Mouse (Mus musculus): ENCODE measurements around the gene Lrrc29. TPM values are rescaled to one million over a fixed set of nuclear protein-coding genes. Genes with fewer than 3 reads are reported as not detected.
A peak's percentile ranks its signal among the peaks of the same experiment; 100 is the strongest.

The Lrrc29 gene
- total and polyA plus RNA-seq, 2 experiments from 2014 or later = 1.5 to 5.8 TPM

GRCm38 (mm10) chr8:105264024-105264982 is 61.8 kb downstream of the Lrrc29 start, which contains the start of the genes Tradd and Fbxl8:
TSS of gene Tradd (minus strand) at chr8:105264609.
TSS of gene Fbxl8 (plus strand) at chr8:105264648.
- H3K4me1 ChIP-seq (ENCODE audit: control insufficient read depth, insufficient read depth) = peaks cover 24% of the 10 kb centered on the region
- peak within 1 kb of the TSS; percentile 55 for H3K9ac ChIP-seq (replicated peaks; ENCODE audit: low read depth, low read length)
- DNase-seq (ENCODE audit: low spot score) (peak; percentile 67), ATAC-seq (ENCODE audit: insufficient read depth, low read depth) (peak; percentile 66)
- peak within 1 kb of the TSS; percentile 94 for H3K4me2 ChIP-seq (ENCODE audit: low read depth, low read length)
- H3K36me3 ChIP-seq (replicated peaks; ENCODE audit: control insufficient read depth, insufficient read depth, low read length) = 0 out of 2 replicates have a peak, but pooled peaks cover 4% of the 10 kb centered on the region
- no peak for TF ChIP-seq CTCF (IDR thresholded peaks at IDR 0.05; ENCODE audit: low read depth)
- TF ChIP-seq EP300 (IDR thresholded peaks at IDR 0.05; ENCODE audit: low read depth) = no peak
- H3K4me3 ChIP-seq (ENCODE audit: low read depth, low read length) = peak within 1 kb of the TSS; percentile 74
- H3K27me3 ChIP-seq (ENCODE audit: control insufficient read depth, insufficient read depth, low read length) = peaks cover 9% of the 10 kb centered on the region
- no peaks in the 10 kb centered on the region for H3K9me3 ChIP-seq (replicated peaks; ENCODE audit: control insufficient read depth, low read length)
- H3K27ac ChIP-seq (ENCODE audit: low read depth) = no peak within 1 kb of the TSS
- WGBS = under 1% methylated on average over 54 of the region's 54 CpGs

DNA sequence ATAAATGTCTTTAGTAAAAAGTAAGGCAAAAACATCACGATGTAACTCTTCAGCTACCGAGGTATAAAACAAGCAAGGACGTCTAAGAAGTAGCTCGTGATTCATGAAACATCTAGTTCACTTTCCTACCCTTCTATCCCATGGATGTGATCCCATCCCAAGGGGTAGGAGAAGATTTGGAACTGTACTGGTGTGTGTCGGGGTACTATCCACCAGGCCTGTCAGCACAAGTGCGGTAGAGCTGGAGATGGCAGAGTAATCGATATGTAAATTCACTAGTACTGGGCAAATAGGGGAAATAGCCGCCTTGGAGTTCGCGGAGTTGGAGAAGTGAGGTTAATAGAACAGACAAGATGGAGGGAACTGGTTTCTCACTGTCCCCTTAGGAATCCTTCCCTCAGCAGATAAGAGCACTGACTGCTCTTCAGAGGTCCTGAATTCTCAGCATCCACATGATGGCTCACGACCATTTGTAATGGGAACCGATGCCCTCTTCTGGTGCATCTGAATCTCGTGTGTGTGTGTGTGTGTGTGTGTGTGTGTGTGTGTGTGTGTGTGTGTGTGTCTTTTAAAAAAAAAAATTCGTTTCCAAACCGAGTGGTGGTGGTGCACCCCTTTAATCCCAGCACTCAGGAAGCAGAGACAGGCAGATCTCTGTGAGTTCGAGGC is 62.7 kb downstream of the Lrrc29 start:
- H3K9ac ChIP-seq (replicated peaks; ENCODE audit: low read depth, low read length) = no peak overlapping the region
- peaks cover 13% of the 10 kb centered on the region for H3K27me3 ChIP-seq (ENCODE audit: control insufficient read depth, insufficient read depth, low read length)
- DNase-seq (ENCODE audit: low spot score) = no peak
- H3K27ac ChIP-seq (ENCODE audit: low read depth) = no peak overlapping the region
- no peaks in the 10 kb centered on the region for H3K9me3 ChIP-seq (replicated peaks; ENCODE audit: control insufficient read depth, low read length)
- TF ChIP-seq CTCF (IDR thresholded peaks at IDR 0.05; ENCODE audit: low read depth) = peak; percentile 9; the same call in 1 of the 2 replicates
- TF ChIP-seq EP300 (IDR thresholded peaks at IDR 0.05; ENCODE audit: low read depth) = no peak
- no peak overlapping the region; the same call in 1 of the 2 replicates for H3K4me3 ChIP-seq (ENCODE audit: low read depth, low read length)
- H3K4me1 ChIP-seq (ENCODE audit: control insufficient read depth, insufficient read depth) = peaks cover 24% of the 10 kb centered on the region
- WGBS = 40% methylated on average over 16 of the region's 16 CpGs
- no peak for ATAC-seq (ENCODE audit: insufficient read depth, low read depth)
- 0 out of 2 replicates have a peak overlapping the region, but pooled peaks have one; percentile 94 for H3K4me2 ChIP-seq (ENCODE audit: low read depth, low read length)
- peaks cover 4% of the 10 kb centered on the region; the same call in 1 of the 2 replicates for H3K36me3 ChIP-seq (replicated peaks; ENCODE audit: control insufficient read depth, insufficient read depth, low read length)

MicroRNAs within 50 kb of the gene (microRNA counts, 519-probe panel; counts per million panel counts)
- microRNA mmu-miR-328 = 4,291 counts per million, percentile 54 among the panel's probes with 10 or more counts

Small RNA genes within 50 kb of the gene (microRNA-seq; reads per million reads assigned to microRNA genes)
- not detected for gene Gm27320
- 638 reads per million, percentile 75 among the genes with 10 or more reads in this experiment for gene Mir328

Other genes with a start within 250 kb of the Lrrc29 start
- 0.50 and 1.7 TPM in 2 replicates for gene Ces3b, start 242.5 kb downstream of the Lrrc29 start, total RNA-seq (2014; rRNA removed; ENCODE audit: low replicate concordance)
- 0.16 and 0.34 TPM in 2 replicates for gene Ces3b, start 242.5 kb downstream of the Lrrc29 start, polyA plus RNA-seq (2015; fragmentation: Nextera tagmentation; extraction: Ambion mirVana)
- gene Ces4a, start 194.5 kb downstream of the Lrrc29 start, total RNA-seq (2014; rRNA removed; ENCODE audit: low replicate concordance) = not detected in 2 replicates
- gene Ces4a, start 194.5 kb downstream of the Lrrc29 start, polyA plus RNA-seq (2015; fragmentation: Nextera tagmentation; extraction: Ambion mirVana) = not detected in 2 replicates
- 50.0 and 70.0 TPM in 2 replicates for gene Cbfb, start 155.6 kb downstream of the Lrrc29 start, total RNA-seq (2014; rRNA removed; ENCODE audit: low replicate concordance)
- gene Cbfb, start 155.6 kb downstream of the Lrrc29 start, polyA plus RNA-seq (2015; fragmentation: Nextera tagmentation; extraction: Ambion mirVana) = 26.8 and 27.0 TPM in 2 replicates
- 27.1 and 30.4 TPM in 2 replicates for gene D230025D16Rik, start 101.1 kb downstream of the Lrrc29 start, total RNA-seq (2014; rRNA removed; ENCODE audit: low replicate concordance)
- gene D230025D16Rik, start 101.1 kb downstream of the Lrrc29 start, polyA plus RNA-seq (2015; fragmentation: Nextera tagmentation; extraction: Ambion mirVana) = 14.3 and 15.2 TPM in 2 replicates
- gene B3gnt9, start 71.1 kb downstream of the Lrrc29 start, total RNA-seq (2014; rRNA removed; ENCODE audit: low replicate concordance) = 6.0 and 9.7 TPM in 2 replicates
- 7.3 and 7.7 TPM in 2 replicates for gene B3gnt9, start 71.1 kb downstream of the Lrrc29 start, polyA plus RNA-seq (2015; fragmentation: Nextera tagmentation; extraction: Ambion mirVana)
- 9.0 and 10.4 TPM in 2 replicates for gene Tradd, start 61.7 kb downstream of the Lrrc29 start, total RNA-seq (2014; rRNA removed; ENCODE audit: low replicate concordance)
- gene Tradd, start 61.7 kb downstream of the Lrrc29 start, polyA plus RNA-seq (2015; fragmentation: Nextera tagmentation; extraction: Ambion mirVana) = 16.7 and 17.6 TPM in 2 replicates
- gene Fbxl8, start 61.6 kb downstream of the Lrrc29 start, total RNA-seq (2014; rRNA removed; ENCODE audit: low replicate concordance) = 1.5 and 6.4 TPM in 2 replicates
- 3.6 and 4.3 TPM in 2 replicates for gene Fbxl8, start 61.6 kb downstream of the Lrrc29 start, polyA plus RNA-seq (2015; fragmentation: Nextera tagmentation; extraction: Ambion mirVana)
- 2.1 TPM in 1 of 2 replicates, not detected in the other for gene Hsf4, start 56.5 kb downstream of the Lrrc29 start, total RNA-seq (2014; rRNA removed; ENCODE audit: low replicate concordance)
- gene Hsf4, start 56.5 kb downstream of the Lrrc29 start, polyA plus RNA-seq (2015; fragmentation: Nextera tagmentation; extraction: Ambion mirVana) = 0.34 and 0.43 TPM in 2 replicates
- 6.8 and 13.2 TPM in 2 replicates for gene Nol3, start 50.1 kb downstream of the Lrrc29 start, total RNA-seq (2014; rRNA removed; ENCODE audit: low replicate concordance)
- 9.8 and 10.0 TPM in 2 replicates for gene Nol3, start 50.1 kb downstream of the Lrrc29 start, polyA plus RNA-seq (2015; fragmentation: Nextera tagmentation; extraction: Ambion mirVana)
- 0.43 and 3.5 TPM in 2 replicates for gene 4931428F04Rik, start 36.4 kb downstream of the Lrrc29 start, total RNA-seq (2014; rRNA removed; ENCODE audit: low replicate concordance)
- gene 4931428F04Rik, start 36.4 kb downstream of the Lrrc29 start, polyA plus RNA-seq (2015; fragmentation: Nextera tagmentation; extraction: Ambion mirVana) = 3.3 and 3.5 TPM in 2 replicates
- gene Exoc3l, start 30.2 kb downstream of the Lrrc29 start, total RNA-seq (2014; rRNA removed; ENCODE audit: low replicate concordance) = 6.1 and 10.6 TPM in 2 replicates
- 9.5 and 9.9 TPM in 2 replicates for gene Exoc3l, start 30.2 kb downstream of the Lrrc29 start, polyA plus RNA-seq (2015; fragmentation: Nextera tagmentation; extraction: Ambion mirVana)
- 19.2 and 27.9 TPM in 2 replicates for gene E2f4, start 28.6 kb downstream of the Lrrc29 start, total RNA-seq (2014; rRNA removed; ENCODE audit: low replicate concordance)
- gene E2f4, start 28.6 kb downstream of the Lrrc29 start, polyA plus RNA-seq (2015; fragmentation: Nextera tagmentation; extraction: Ambion mirVana) = 21.8 and 22.6 TPM in 2 replicates
- 1.4 and 2.2 TPM in 2 replicates for gene Elmo3, start 20.7 kb downstream of the Lrrc29 start, total RNA-seq (2014; rRNA removed; ENCODE audit: low replicate concordance)
- gene Elmo3, start 20.7 kb downstream of the Lrrc29 start, polyA plus RNA-seq (2015; fragmentation: Nextera tagmentation; extraction: Ambion mirVana) = 1.6 and 1.9 TPM in 2 replicates
- gene Tmem208, start 76 bp upstream of the Lrrc29 start, total RNA-seq (2014; rRNA removed; ENCODE audit: low replicate concordance) = 69.3 and 81.0 TPM in 2 replicates
- 66.2 and 68.9 TPM in 2 replicates for gene Tmem208, start 76 bp upstream of the Lrrc29 start, polyA plus RNA-seq (2015; fragmentation: Nextera tagmentation; extraction: Ambion mirVana)
- 6.4 and 6.9 TPM in 2 replicates for gene Fhod1, start 21.7 kb upstream of the Lrrc29 start, total RNA-seq (2014; rRNA removed; ENCODE audit: low replicate concordance)
- 0.70 and 0.72 TPM in 2 replicates for gene Fhod1, start 21.7 kb upstream of the Lrrc29 start, polyA plus RNA-seq (2015; fragmentation: Nextera tagmentation; extraction: Ambion mirVana)
- gene Slc9a5, start 22.6 kb upstream of the Lrrc29 start, total RNA-seq (2014; rRNA removed; ENCODE audit: low replicate concordance) = 1.2 and 3.9 TPM in 2 replicates
- 0.27 and 0.41 TPM in 2 replicates for gene Slc9a5, start 22.6 kb upstream of the Lrrc29 start, polyA plus RNA-seq (2015; fragmentation: Nextera tagmentation; extraction: Ambion mirVana)
- gene Plekhg4, start 47.0 kb upstream of the Lrrc29 start, total RNA-seq (2014; rRNA removed; ENCODE audit: low replicate concordance) = not detected in 2 replicates
- 0.03 and 0.08 TPM in 2 replicates for gene Plekhg4, start 47.0 kb upstream of the Lrrc29 start, polyA plus RNA-seq (2015; fragmentation: Nextera tagmentation; extraction: Ambion mirVana)
- gene Kctd19, start 87.2 kb upstream of the Lrrc29 start, total RNA-seq (2014; rRNA removed; ENCODE audit: low replicate concordance) = not detected in 2 replicates
- not detected in 2 replicates for gene Kctd19, start 87.2 kb upstream of the Lrrc29 start, polyA plus RNA-seq (2015; fragmentation: Nextera tagmentation; extraction: Ambion mirVana)
- 0.23 TPM in 1 of 2 replicates, not detected in the other for gene Lrrc36, start 87.3 kb upstream of the Lrrc29 start, total RNA-seq (2014; rRNA removed; ENCODE audit: low replicate concordance)
- 0.36 and 0.56 TPM in 2 replicates for gene Lrrc36, start 87.3 kb upstream of the Lrrc29 start, polyA plus RNA-seq (2015; fragmentation: Nextera tagmentation; extraction: Ambion mirVana)
- gene Tppp3, start 145.2 kb upstream of the Lrrc29 start, total RNA-seq (2014; rRNA removed; ENCODE audit: low replicate concordance) = 12.9 and 19.8 TPM in 2 replicates
- gene Tppp3, start 145.2 kb upstream of the Lrrc29 start, polyA plus RNA-seq (2015; fragmentation: Nextera tagmentation; extraction: Ambion mirVana) = 37.8 and 42.3 TPM in 2 replicates
- 37.8 and 56.2 TPM in 2 replicates for gene Zdhhc1, start 170.6 kb upstream of the Lrrc29 start, total RNA-seq (2014; rRNA removed; ENCODE audit: low replicate concordance)
- gene Zdhhc1, start 170.6 kb upstream of the Lrrc29 start, polyA plus RNA-seq (2015; fragmentation: Nextera tagmentation; extraction: Ambion mirVana) = 19.1 TPM in 2 replicates
- gene Hsd11b2, start 192.5 kb upstream of the Lrrc29 start, total RNA-seq (2014; rRNA removed; ENCODE audit: low replicate concordance) = not detected in 2 replicates
- gene Hsd11b2, start 192.5 kb upstream of the Lrrc29 start, polyA plus RNA-seq (2015; fragmentation: Nextera tagmentation; extraction: Ambion mirVana) = 0.18 and 0.25 TPM in 2 replicates
- gene Atp6v0d1, start 239.8 kb upstream of the Lrrc29 start, total RNA-seq (2014; rRNA removed; ENCODE audit: low replicate concordance) = 52.1 and 60.8 TPM in 2 replicates
- gene Atp6v0d1, start 239.8 kb upstream of the Lrrc29 start, polyA plus RNA-seq (2015; fragmentation: Nextera tagmentation; extraction: Ambion mirVana) = 57.5 and 58.9 TPM in 2 replicates

Measured in heart, postnatal 0 days (tissue).